Mouse (Mus musculus) T-helper 1 cell (primary cell): ENCODE measurements around the gene Prkch.
"Not testable (repeated sequence)": the region's sequence is repeated elsewhere in the genome, so short reads cannot be mapped to it uniquely, and the experiment has no call there.

ENCODE experiments used
- in situ Hi-C: fragments of 300-600 bp; cut with MboI, MseI; formaldehyde crosslinking; loops from one replicate; pipeline ENCODE4 v1.15.1; 2025; ENCODE audit warnings: high pct_unique_total_duplicates

The Prkch gene

DNA sequence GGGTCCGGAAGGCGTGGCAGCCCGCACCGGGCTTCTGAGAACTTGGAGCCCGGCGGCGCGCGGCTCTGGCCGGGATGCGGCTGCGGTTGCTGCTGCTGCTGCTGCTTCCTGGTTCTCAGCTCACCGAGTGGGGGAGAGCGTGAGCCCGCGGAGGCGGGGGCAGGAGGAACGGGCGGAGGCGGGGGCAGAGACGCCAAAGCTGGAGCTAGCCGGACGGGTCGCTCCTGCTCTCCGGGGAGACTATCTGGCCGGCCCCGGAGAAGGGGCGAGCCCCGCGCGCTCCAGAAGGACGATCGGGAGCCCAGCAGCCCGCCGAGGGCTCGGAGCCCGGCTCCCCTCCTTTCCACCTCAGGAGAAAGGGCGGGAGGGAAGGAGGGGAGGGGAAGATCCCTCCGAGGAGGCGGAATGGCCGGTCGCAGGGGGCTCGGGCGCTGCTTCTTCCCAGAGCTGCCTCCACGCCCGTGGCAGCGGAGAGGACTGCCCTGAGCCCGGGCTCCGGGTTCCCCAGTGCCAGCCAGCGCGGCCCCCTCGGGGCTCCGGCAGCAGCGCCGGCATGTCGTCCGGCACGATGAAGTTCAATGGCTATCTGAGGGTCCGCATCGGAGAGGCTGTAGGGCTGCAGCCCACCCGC, at the start of gene Prkch:
Gene Prkch (plus strand): TSS at position 187 of the 631 bp plus-strand sequence.
- in situ Hi-C loops, result no loop called here

DNA sequence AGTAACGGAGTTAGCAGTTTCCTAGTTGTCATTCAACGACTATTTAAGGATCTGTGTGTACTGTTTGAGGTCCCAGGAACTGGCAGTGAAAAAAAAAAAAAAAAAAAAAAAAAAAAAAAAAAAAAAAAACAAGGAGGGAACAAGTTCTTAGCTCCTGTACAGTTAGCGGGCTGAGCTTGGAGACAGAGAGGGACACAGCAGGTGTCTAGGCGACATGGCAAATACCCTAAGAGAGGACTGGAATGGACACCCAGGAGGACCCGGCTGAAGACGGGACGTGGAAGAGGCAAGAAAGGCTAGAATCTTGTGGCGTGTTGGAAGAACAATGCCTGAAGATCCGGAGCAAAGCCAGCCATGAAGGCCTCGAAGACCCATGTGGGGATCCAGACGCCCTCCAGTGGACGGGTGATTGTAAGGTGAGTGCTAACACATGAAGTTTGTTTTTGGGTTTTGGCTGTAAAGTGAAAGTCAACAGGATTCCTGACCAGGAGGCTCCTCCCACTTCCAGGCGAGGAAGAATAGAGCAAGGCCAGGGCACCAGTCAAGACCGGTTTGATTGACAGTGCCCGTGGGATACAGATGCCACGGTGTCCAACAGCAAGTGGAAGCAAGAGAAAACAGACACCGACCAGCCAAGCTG, 47.0 kb upstream of the Prkch start:
- in situ Hi-C loops, result no loop called here

DNA sequence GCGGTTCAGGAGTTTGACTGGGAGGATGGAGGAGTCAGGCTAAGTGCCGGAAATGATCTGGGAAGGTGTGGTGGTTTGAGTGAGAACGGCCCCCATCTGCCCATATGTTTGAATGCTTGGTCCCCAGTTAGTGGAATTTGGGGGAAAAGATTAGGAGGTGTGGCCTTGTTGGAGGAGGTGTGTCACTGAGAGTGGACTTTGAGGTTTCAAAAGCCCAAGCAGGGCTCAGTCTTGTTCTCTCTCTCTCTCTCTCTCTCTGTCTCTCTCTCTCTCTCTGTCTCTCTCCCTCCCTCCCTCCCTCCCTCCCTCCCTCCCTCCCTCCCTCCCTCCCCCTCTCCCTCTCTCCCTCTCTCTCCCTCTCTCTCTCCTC, 46.5 kb upstream of the Prkch start:
- in situ Hi-C loops, result not testable (repeated sequence)

DNA sequence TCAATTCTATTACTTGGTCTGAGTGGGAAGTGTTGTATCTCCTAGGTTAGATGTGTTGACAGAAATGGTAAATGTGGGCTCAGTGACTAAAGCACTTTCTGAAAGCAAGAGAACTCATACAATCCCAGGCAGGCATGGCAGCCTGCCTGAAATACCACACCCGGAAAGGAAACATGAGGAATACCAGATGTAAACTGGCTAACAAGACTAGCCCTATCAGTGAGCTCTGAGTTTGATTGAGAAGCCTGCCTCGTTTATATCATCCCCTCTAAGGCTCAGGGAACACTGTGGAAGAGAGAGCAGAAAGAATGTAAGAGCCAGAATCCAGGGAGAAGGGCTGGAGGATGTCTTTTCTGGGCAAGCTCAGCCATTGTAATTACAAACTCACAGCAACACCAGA, 45.4 kb upstream of the Prkch start:
- in situ Hi-C loops, result no loop called here

DNA sequence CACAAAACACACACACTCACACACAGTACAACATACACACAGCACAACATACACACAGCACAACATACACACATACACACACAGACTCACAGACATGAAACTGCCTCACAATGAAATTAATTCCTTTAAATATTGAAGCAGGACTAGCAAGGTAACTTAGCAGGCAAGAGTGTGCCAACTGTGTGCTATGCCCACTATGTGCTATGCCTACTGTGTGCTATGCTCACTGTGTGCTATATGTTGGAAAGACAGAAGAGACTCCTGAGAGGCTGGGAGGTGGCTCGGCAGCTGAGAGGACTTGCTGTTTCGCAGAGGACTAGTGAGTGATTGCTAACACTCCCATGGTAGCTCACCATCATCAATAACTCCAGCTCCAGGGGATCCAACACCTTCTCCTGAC, 44.2 kb upstream of the Prkch start:
- in situ Hi-C loops, result loop anchor here (10.0 kb wide), 1 partner anchor 1706 kb away; the partner anchor contains the start of gene Daam1

DNA sequence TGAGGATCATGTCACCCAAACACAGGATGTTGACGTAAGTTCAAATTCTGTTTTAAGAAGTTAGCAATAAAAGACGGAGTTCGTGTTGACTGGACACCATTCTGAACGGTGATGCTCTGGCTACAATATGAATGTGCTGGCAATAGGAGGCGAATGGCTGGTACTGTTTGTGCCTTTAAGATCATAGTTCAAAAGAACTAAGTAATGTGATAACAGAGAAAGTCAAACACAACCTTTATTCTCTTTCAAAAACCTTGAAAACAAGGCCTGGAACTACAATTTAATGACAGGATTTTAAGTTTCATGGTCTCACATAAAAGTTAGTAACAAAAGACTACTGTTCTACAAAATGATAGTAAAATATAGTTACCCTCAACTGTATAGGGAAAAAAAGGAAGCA, 41.4 kb upstream of the Prkch start:
- in situ Hi-C loops, result loop anchor here (10.0 kb wide), 1 partner anchor 1708 kb away; the partner anchor contains the start of gene Daam1

DNA sequence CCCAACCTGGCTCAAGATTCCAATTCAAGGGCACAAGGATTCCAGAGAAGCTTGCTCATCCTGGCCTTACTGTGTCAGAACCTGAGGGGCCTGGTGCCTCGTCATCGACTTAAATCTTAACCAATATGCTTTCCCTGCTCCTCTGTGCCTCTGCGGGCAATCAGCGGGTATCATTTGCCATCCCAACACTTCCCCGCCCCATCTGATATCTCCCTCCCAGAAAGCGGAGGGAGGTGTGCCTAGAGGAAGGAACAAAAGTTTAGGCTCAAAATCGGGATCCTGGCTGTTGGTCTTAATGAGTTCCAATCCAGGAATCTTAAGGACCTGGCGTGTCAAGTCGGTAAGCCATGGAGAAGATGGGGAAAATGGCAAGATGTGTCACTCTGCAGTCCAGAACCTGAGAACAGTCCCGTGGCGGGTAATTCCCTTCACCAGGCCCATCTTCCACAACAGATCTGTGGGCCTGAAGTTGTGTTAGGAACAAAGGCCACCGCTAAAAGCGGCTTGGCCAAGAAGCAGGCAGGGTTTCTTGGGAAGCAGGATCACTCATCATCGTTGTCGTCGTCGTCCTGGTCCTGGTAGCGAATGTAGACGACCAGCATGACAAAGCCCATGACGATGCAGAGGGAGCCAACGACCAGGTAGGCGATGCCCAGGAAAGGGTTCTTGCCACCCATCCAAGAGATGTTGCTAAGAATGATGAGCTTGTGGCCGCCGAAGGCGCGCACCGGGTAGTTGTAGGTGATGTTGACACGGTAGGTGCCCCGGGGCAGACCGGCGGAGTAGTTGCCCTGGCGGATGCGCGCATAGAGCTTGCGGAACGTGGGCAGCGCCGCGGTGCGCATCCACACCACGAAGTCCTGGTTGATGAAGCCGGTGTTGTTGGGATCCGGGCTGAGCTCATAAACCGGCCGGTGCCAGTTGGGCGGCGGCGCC, 39.6 kb upstream of the Prkch start:
- in situ Hi-C loops, result loop anchor here (10.0 kb wide), 1 partner anchor 1710 kb away; the partner anchor contains the start of gene Daam1

DNA sequence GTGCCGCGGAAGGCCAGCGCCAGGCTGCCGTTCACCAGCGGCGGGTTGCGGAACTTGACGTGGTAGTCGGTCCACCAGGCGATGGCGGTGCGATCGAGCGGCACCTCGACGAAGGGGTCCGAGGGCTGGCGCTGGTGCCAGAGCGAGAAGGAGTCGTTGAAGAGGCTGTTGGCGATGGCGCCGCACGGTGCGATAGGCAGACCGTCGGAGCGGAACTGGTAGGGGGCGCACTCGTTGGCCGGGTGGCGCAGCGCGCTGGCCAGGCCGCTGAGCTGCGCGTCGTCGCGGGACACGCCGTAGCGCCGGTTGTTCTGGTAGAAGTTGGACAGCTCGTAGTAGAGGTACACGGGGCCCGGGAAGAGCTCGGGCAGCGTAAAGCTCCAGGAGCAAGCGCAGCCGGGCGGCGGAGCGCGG, 38.9 kb upstream of the Prkch start:
- in situ Hi-C loops, result loop anchor here (10.0 kb wide), 1 partner anchor 1711 kb away; the partner anchor contains the start of gene Daam1

DNA sequence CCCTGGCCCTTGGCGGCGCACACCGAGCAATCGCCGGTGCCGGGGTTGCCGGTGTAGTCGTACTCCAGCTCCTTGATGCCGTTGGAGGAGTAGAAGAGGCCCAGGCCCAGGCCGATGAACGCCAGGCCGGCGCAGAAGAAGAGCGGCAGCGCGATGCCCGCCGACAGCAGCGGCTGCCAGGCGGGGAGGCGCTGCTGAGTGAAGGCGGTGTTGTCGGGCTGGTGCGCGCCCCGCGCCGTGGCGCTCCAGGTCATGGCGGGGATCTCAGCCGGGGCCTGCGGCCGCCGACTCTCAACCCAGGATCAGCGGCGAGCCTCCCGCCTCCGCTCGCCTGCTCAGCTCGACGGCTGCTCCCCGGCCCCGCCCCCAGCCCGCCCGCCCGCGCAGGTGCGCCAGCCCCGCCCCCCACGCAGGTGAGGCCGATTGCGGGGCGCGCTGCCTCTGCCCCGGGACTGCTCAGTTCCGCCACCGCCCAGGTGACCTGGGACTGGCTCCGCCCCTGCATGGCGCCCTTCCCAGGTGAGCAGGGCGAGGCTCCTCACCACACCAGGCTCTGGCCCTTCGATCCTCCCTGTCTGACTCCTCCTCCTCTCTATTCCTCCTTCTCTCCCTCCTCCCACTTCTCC, 38.4 kb upstream of the Prkch start, which contains the start of gene Tmem30b:
Gene Tmem30b (minus strand): TSS at position 307 of the 626 bp plus-strand sequence.
- in situ Hi-C loops, result loop anchor here (10.0 kb wide), 1 partner anchor 1711 kb away; the partner anchor contains the start of gene Daam1

DNA sequence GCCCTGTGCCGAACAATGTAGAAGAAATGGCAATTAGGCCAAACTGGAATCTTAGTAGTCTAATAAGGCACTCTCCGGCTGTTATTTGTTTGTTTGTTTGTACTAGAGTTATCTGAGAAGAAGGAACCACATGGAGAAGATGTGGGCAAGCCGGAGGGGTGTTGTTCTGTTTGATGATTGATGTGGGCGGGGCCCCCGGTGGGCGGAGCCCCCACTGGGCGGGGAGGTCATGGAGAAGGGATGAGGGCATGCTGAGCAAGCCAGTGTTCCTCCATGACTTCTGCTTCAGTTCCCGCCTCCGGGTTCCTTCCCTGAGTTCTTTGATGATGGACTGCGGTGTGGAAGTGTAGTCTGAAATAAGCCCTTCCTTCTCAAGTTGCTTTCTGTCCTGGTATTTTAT, 37.0 kb upstream of the Prkch start:
- in situ Hi-C loops, result loop anchor here (10.0 kb wide), 1 partner anchor 1713 kb away; the partner anchor contains the start of gene Daam1

DNA sequence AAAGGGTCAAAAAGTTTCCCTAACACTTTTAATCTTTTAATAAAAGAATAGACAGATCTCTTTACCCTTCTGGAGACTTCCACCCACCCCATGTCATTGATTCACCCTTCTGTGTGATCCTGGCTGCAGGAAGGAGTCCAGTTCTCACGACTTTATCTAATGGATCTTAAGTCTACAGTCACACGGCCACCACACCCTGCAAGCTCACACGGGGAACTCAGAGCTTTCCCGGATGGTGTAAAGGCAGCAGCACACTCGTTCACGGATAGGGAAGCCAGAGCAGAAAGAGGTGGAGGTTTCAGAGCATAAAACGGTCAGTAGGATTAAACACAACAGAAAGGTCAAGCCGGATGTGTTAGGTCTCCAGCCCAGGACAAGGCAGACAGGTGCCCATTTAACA, 36.3 kb upstream of the Prkch start:
- in situ Hi-C loops, result loop anchor here (10.0 kb wide), 1 partner anchor 1713 kb away; the partner anchor contains the start of gene Daam1

DNA sequence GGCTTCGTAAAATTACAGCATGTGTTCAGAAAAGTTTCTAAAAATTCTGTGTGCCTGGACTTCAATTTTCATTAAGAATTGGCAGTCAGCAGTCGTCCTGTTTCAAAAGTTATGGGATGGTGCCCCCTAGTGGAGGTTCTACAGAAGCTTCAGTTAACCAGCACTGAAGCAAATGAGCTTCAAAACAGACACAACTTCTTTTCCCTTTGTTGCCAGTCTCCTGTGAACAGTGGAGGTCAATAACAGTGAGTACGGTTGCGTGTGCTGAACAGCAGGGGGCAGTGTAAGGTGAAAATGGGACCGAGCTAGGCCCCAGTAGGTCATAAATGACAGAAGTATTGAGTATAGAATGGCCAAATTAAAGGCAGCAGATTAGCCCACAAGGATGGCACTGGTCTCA, 30.4 kb upstream of the Prkch start:
- in situ Hi-C loops, result loop anchor here (25.0 kb wide), 1 partner anchor 383 kb away; the partner anchor contains the start of gene Gm49321

DNA sequence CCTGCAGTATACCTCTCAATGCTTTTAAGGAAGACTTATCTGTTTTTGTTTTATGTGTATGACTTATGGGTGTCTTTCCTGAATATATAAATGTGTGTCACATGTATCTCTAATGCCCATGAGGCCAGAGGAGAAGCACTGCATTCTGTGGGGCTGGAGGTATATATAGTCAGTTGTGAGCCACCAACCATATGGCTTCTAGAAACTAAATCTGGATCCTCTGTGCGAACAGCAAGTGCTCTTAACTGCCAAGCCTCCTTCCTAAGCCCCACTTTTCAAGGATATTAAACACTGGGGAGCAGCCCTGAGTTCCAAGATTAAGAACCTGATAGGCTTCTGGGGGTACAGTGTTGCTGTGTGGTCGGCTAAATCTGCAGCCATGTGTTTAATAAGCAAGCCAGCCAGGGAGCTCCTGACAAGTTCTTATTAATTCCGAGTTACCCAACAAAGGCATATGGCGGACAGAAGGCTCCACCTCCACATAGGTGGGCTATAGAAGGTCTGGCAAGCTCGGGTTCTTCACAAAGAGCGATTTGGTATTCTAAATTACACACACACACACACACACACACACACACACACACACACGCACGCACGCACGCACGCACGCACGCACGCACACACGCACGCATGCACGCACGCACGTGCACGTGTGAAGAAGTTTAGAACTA, 25.9 kb upstream of the Prkch start:
- in situ Hi-C loops, result loop anchor here (25.0 kb wide), 1 partner anchor 379 kb away; the partner anchor contains the start of gene Gm49321

DNA sequence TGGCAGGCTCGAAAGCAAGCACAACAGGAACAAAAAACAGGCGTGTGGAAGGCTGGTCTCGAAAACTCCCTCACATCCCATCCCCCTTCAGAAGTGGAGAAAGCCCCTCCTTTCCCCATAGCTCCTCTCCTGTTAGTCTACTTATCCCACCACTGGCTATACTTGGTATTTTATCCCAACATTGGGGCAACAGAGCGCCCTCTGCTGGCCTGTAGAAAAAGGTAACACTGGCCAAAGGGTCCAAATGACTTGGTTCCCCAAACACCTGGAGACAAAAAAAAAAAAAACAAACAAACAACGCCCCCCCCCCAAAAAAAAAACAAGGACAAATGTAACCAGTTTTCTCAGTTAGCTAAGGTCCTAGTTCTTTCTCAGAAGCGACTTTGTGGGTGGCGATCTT, 24.5 kb upstream of the Prkch start:
- in situ Hi-C loops, result loop anchor here (25.0 kb wide), 1 partner anchor 377 kb away; the partner anchor contains the start of gene Gm49321

DNA sequence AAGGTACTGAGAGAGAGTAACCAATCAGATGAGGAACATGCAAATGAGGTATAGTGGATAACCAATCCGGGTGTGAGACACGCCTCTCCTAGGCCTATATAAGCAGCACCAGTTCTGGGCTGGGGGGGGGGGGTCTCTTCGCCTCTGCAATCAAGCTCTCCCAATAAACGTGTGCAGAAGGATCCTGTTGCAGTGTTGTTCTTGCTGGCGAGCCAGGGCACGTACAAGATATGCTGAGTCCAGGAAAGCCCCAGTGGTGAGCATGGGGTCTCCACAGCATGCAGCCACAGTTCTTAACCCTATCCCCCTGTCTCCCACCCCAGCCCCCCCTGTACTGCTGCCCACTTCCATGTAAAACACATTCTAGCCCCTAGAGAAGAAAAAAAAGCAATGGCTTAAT, 21.5 kb upstream of the Prkch start:
- in situ Hi-C loops, result loop anchor here (25.0 kb wide), 1 partner anchor 374 kb away; the partner anchor contains the start of gene Gm49321

DNA sequence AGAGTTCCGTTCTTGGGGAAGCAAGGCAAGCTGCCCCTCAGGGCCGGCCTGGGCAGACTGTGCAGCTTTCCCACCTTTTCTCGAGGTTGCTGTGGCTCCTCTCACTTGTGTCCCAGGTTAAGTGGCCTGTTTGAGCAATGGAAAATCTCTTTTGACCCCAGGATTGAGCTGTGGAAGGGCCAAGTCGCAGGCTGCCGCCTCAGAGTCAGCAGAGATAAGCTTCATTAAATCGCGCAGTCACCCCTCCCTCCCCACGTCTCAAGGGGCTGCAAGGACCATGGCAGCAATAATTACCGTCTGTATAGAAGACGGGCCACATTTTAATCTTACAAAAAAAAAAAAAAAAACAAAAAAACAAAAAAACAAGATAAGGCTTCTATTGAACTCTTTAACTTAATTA, 20.4 kb upstream of the Prkch start:
- in situ Hi-C loops, result loop anchor here (25.0 kb wide), 1 partner anchor 373 kb away; the partner anchor contains the start of gene Gm49321

DNA sequence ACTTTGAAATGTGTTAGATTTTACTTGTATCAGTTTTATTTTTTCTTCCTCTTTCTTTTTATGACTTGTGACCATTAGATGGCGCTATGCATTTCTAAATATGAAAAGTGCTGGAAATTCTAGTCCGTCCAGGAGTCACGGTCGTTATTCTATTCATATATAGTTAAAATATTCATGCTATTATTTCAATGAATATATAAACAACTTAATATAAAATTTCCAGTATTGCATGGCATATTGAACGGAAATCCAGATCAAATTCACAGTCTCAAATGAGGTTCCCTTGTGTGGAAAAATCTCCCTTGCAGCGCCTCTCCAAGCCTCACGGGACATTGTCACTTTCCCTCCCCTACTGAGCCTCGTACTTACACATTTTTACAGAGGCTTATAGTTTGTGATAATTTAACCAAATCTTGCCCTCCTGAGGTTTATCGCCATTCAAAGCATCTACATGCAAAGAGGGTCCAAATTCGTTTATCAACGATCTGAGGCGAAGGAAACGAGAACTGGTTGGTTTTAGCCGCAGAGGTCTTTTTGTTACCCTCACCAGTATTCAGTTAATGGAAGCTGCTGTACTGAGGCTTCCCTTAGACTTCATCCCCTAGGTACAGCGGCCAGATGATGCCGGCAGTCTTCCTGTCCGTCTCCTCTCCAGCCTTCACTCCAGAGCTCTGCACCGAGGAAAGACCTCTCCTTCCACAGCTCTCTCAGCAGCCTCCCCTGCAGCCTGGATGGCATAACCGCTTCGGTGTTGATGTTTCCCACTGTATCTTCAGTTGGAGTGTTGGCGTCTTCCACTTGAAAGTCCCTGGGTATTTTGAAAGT, 19.6 kb upstream of the Prkch start:
- in situ Hi-C loops, result loop anchor here (5.0 to 25.0 kb wide), 2 partner anchors 132 to 372 kb away; partner anchors contain the start of gene Gm49321

DNA sequence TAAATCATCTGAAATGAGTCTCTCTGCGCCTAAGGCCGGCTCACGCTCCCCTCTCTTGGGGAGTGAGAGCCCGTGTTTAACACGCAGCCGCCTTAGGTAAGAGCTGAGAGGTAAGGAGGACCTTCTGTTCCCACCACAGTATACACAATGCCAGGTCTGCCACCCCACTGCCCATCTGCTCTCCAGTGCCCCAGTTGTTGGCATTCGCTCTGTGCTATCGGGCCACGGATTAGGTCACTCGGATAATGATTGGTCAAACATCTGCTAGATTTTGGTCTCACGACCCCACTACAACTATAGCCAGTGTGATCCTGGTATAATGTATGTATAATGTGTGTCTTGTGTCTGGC, 19.0 kb upstream of the Prkch start:
- in situ Hi-C loops, result loop anchor here (5.0 to 25.0 kb wide), 2 partner anchors 132 to 372 kb away; partner anchors contain the start of gene Gm49321

DNA sequence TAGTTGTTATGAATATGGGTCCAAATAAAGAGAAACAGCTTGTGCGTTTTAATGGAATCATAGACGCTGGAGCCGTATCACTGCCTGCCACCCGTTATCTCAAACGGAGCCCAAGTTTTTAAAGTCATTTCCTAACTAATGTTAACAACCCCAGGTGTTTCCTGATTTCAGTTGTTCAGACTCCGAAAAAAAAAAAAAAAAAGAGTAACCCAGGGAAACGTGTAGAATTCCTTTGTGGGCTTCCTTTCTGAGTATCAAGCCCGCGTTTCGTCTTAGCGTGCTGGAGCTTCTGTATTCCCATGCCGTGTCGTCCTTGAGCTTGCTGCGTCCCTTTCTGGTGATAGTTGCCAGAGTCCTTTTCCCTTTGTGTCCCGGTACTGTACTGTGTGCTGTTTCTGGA, 10.0 kb upstream of the Prkch start:
- in situ Hi-C loops, result loop anchor here (25.0 kb wide), 1 partner anchor 363 kb away; the partner anchor contains the start of gene Gm49321
